Mouse (Mus musculus) hindbrain, embryonic 16.5 days (tissue): ENCODE results near the gene Baiap3. TPM values are rescaled to one million over a fixed set of nuclear protein-coding genes. Genes with fewer than 3 reads are reported as not detected.
"Not testable (repeated sequence)": the region's sequence is repeated elsewhere in the genome, so short reads cannot be mapped to it uniquely, and the experiment has no call there.

Experiments
- ATAC-seq: fragments of 200-750 bp; cut with Nextera tagmentation; 2 replicates; pipeline ENCODE4 v1.8.0; 2017; ENCODE audit warnings: moderate TSS enrichment, moderate library complexity
- H3K27ac ChIP-seq: fragments of 300-500 bp; sonication (generic); 2 replicates; pipeline ENCODE4 v1.5.1; 2014; ENCODE audit warnings: low read depth, mild to moderate bottlenecking, control low read depth, low read length, moderate library complexity
- H3K27me3 ChIP-seq: fragments of 300-500 bp; sonication (generic); replicated peaks from 2 replicates; pipeline ENCODE4 v1.6.1; 2014; ENCODE audit warnings: low read length; ENCODE audit not compliant: control insufficient read depth, insufficient read depth
- H3K36me3 ChIP-seq: fragments of 300-500 bp; sonication (generic); 2 replicates; pipeline ENCODE4 v1.6.1; 2014; ENCODE audit warnings: mild to moderate bottlenecking, low read length, moderate library complexity, mixed read lengths; ENCODE audit not compliant: control insufficient read depth, insufficient read depth
- H3K4me1 ChIP-seq: fragments of 300-500 bp; sonication (generic); 2 replicates; pipeline ENCODE4 v1.6.1; 2014; ENCODE audit warnings: low read depth, low read length; ENCODE audit not compliant: control insufficient read depth, insufficient read depth
- H3K4me2 ChIP-seq: fragments of 300-500 bp; sonication (generic); 2 replicates; pipeline ENCODE4 v1.6.1; 2014; ENCODE audit warnings: mild to moderate bottlenecking, low read length, control low read depth, moderate library complexity
- H3K4me3 ChIP-seq: fragments of 300-500 bp; sonication (generic); 2 replicates; pipeline ENCODE4 v1.5.1; 2014; ENCODE audit warnings: mild to moderate bottlenecking, low read length, control low read depth, moderate library complexity
- H3K9ac ChIP-seq: fragments of 300-500 bp; sonication (generic); 2 replicates; pipeline ENCODE4 v1.6.1; 2014; ENCODE audit warnings: low read depth, mild to moderate bottlenecking, control low read depth, low read length, moderate library complexity
- H3K9me3 ChIP-seq: fragments of 300-500 bp; sonication (generic); 2 replicates; pipeline ENCODE4 v1.6.1; 2014; ENCODE audit warnings: mild to moderate bottlenecking, low read length, moderate library complexity; ENCODE audit not compliant: control insufficient read depth
- whole genome bisulfite sequencing: fragments of 180-500 bp; shearing (Covaris S2); extraction: QIAGEN DNeasy Blood & Tissue Kit; methylation state at CpG from one replicate; pipeline ENCODE4 v1.1.7; 2014; 5-methylcytosine and 5-hydroxymethylcytosine counted together
- polyA plus RNA-seq: library from polyadenylated mRNA; unstranded; fragments of >200 nt; fragmentation: Nextera tagmentation; extraction: Ambion mirVana; gene quantifications from 2 replicates; pipeline ENCODE4 v1.2.1, GENCODE M21; 2015

The Baiap3 gene
- polyA plus RNA-seq, 1 experiment from 2014 or later, result 26.0 TPM

- peak; percentile 84 for ATAC-seq
- H3K27me3 ChIP-seq, H3K4me2 ChIP-seq, H3K4me1 ChIP-seq, H3K27ac ChIP-seq, H3K9ac ChIP-seq, H3K9me3 ChIP-seq, H3K4me3 ChIP-seq: not testable (repeated sequence)
- 93% methylated on average over 6 of the region's 11 CpGs for WGBS
- H3K36me3 ChIP-seq, result peaks cover 15% of the 10 kb centered on the region
Measured at GRCm38 (mm10) chr17:25231621-25232020, 24.5 kb downstream of the Baiap3 start.

DNA sequence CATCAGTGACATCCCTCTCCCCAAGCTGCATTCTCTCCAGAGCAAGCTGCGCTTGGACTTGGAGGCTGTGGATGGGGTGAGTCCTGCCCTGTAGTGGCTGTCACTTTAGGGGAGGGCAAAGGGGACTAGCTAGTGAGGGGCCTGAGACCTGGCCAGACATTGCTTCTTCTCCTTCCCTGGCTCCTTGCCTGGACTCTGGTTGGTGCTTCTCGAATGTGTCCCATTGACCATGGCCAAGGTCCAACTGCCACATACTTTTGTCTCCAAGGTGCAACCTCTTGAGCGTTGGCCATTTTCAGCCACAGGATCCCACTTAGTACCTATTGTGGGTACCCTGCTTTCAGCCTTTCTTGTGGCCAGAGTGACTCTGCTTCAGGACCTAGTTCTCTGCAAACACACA is 25.5 kb downstream of the Baiap3 start:
- H3K27ac ChIP-seq, result no peak overlapping the region
- no peaks in the 10 kb centered on the region for H3K27me3 ChIP-seq
- peaks cover 15% of the 10 kb centered on the region for H3K36me3 ChIP-seq
- no peak overlapping the region for H3K9ac ChIP-seq
- no peaks in the 10 kb centered on the region for H3K9me3 ChIP-seq
- no peak for ATAC-seq
- WGBS, result 84% methylated on average over 3 of the region's 3 CpGs
- no peak overlapping the region for H3K4me2 ChIP-seq
- H3K4me1 ChIP-seq, result no peaks in the 10 kb centered on the region
- no peak overlapping the region for H3K4me3 ChIP-seq

DNA sequence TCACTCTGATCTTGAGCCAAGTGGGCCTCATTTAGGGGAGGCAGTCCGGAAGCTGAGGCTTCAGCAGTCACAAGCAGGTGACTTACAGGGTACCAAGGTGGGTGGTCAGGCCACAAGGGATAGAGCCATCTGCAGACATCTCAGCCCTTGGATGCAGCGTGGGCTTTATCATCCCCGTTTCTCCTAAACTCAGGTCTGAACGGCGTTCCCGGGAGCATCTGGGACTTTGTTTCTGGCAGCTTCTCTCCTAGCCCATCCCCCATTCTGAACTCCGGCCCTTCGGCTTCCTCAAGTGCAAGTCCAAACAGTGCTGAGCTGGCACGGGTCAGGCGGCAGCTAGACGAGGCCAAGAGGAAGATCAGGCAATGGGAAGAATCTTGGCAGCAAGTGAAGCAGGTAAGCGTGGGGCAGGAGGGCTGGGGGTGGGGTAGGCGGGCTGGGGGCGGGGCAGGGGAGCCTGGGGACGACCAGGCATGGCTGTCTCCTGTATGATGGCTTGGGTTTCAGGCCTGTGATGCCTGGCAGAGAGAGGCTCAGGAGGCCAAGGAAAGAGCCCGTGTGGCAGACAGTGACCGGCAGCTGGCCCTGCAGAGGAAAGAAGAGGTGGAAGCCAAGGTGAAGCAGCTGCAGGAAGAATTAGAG is 26.0 kb downstream of the Baiap3 start:
- not testable (repeated sequence) for H3K9ac ChIP-seq, H3K4me1 ChIP-seq, H3K4me2 ChIP-seq, H3K4me3 ChIP-seq, H3K27ac ChIP-seq, H3K27me3 ChIP-seq, H3K9me3 ChIP-seq
- 77% methylated on average over 13 of the region's 17 CpGs for WGBS
- peak; percentile 69; the same call in 1 of the 2 replicates for ATAC-seq
- H3K36me3 ChIP-seq, result peaks cover 15% of the 10 kb centered on the region

GRCm38 (mm10) chr17:25227991-25228390 is 28.2 kb downstream of the Baiap3 start:
- Histone ChIP-seq H3K4me3 (no peak overlapping the region), H3K36me3 (peaks cover 6% of the 10 kb centered on the region), H3K27ac (no peak overlapping the region), H3K9me3 (no peaks in the 10 kb centered on the region), H3K4me1 (no peaks in the 10 kb centered on the region), H3K27me3 (no peaks in the 10 kb centered on the region), H3K4me2 (no peak overlapping the region), H3K9ac (no peak overlapping the region)
- no peak for ATAC-seq
- WGBS, result 88% methylated on average over 5 of the region's 5 CpGs

- no peak overlapping the region for H3K4me3 ChIP-seq
- no peaks in the 10 kb centered on the region for H3K36me3 ChIP-seq
- H3K4me1 ChIP-seq, result peaks cover 9% of the 10 kb centered on the region
- H3K9ac ChIP-seq, result no peak overlapping the region
- no peak overlapping the region for H3K27ac ChIP-seq
- no peaks in the 10 kb centered on the region for H3K9me3 ChIP-seq
- no peaks in the 10 kb centered on the region for H3K27me3 ChIP-seq
- ATAC-seq, result no peak
- WGBS, result 98% methylated on average over 4 of the region's 4 CpGs
- no peak overlapping the region for H3K4me2 ChIP-seq
Measured at GRCm38 (mm10) chr17:25225659-25226058, 30.5 kb downstream of the Baiap3 start.

GRCm38 (mm10) chr17:25224586-25225222 is 31.5 kb downstream of the Baiap3 start:
- Histone ChIP-seq H3K27ac (no peak overlapping the region), H3K9ac (no peak overlapping the region), H3K9me3 (no peaks in the 10 kb centered on the region), H3K27me3 (no peaks in the 10 kb centered on the region), H3K36me3 (no peaks in the 10 kb centered on the region), H3K4me3 (no peak overlapping the region), H3K4me1 (peaks cover 9% of the 10 kb centered on the region), H3K4me2 (no peak overlapping the region)
- WGBS, result 88% methylated on average over 7 of the region's 7 CpGs
- ATAC-seq, result no peak

DNA sequence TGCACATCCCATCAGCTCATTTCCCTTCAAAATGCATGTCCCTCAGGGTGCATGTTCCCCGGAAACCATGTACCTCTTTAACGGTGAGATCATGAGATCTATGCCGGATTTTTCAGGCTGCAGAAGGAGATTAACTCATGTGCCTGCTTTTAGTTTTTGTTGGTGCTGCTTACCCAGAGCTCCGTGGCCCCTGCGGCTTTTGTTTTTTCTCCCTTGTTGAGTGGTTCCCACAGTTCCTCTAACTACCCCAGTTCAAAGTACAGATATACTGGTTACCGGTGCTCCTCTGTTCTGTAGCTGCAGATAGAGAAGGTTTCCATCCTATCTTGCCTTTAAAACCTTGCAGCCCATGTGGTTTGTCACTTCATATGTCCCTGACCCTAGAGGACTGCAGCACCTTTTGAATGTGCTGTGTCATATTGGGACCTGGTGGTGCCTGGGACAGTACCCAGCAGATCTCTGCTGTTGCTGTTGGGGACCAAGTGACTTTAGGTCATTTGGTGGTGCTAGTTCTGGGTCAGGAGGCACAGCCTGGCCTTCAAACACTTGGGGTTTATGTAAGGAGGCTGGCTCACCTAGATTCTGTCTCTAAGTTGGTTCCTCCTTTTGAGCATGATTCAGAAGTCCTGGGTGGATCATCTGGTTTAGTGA is 33.1 kb downstream of the Baiap3 start:
- Histone ChIP-seq H3K4me1 (peaks cover 9% of the 10 kb centered on the region), H3K36me3 (peaks cover 6% of the 10 kb centered on the region), H3K4me3 (peak overlapping the region; percentile 33), H3K27ac (no peak overlapping the region; the same call in none of the 2 replicates), H3K9ac (no peak overlapping the region), H3K27me3 (no peaks in the 10 kb centered on the region), H3K9me3 (no peaks in the 10 kb centered on the region), H3K4me2 (peak overlapping the region; percentile 47)
- no peak for ATAC-seq
- 42% methylated on average over 6 of the region's 6 CpGs for WGBS

- ATAC-seq, result peak; percentile 92
- H3K4me1 ChIP-seq, H3K27ac ChIP-seq, H3K36me3 ChIP-seq, H3K9ac ChIP-seq, H3K9me3 ChIP-seq, H3K27me3 ChIP-seq: not testable (repeated sequence)
- Histone ChIP-seq H3K4me2 (peak overlapping the region; percentile 65), H3K4me3 (peak overlapping the region; percentile 39)
- 18% methylated on average over 14 of the region's 28 CpGs for WGBS
Measured at GRCm38 (mm10) chr17:25222504-25222940, 33.6 kb downstream of the Baiap3 start.

DNA sequence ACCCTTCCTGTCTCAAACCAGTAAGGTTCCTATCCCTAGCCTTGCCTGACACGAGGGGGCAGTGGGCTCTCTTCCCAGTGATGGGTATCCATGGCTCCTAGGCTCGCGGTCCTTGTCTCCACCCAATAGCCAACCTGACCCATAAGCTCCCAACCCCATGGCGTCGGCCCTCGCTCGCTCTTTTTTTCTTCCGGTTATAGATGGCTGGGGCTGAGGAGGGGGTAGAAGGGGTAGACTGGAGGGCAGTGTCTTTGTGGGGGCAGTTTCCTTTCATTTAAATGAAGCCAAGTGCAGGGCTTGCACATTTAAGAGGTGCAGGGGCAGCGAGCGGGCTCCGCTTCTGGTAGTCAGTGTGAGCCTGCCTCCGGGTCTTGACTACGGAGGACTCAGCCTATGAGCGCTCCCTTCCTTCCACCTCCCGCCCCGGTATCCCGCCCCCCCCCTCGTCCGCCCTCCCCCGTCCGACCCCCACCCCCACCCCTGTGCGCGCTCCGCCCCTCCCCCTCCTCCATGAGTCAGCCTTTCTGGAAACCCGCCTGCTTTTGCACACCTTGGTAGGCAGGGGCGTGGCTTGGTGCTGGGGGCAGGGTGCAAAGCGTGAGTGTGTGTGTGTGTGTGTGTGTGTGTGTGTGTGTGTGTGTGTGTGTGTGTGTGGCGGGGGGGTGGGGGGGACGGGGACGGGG is 34.2 kb downstream of the Baiap3 start:
- Histone ChIP-seq H3K27me3 (no peaks in the 10 kb centered on the region), H3K27ac (peak overlapping the region; percentile 66), H3K4me2 (peak overlapping the region; percentile 65), H3K36me3 (peaks cover 13% of the 10 kb centered on the region), H3K9ac (peak overlapping the region; percentile 60), H3K4me3 (peak overlapping the region; percentile 39), H3K9me3 (no peaks in the 10 kb centered on the region), H3K4me1 (peaks cover 9% of the 10 kb centered on the region)
- WGBS, result under 1% methylated on average over 19 of the region's 30 CpGs
- ATAC-seq, result peak; percentile 82
